Mouse (Mus musculus) lung, postnatal 0 days (tissue): ENCODE results near the gene Yipf2. TPM values are rescaled to one million over a fixed set of nuclear protein-coding genes. Genes with fewer than 3 reads are reported as not detected.

Experiments
- ATAC-seq: fragments of 200-750 bp; cut with Nextera tagmentation; 2 replicates; pipeline ENCODE4 v1.8.0; 2017; ENCODE audit warnings: moderate library complexity
- DNase-seq: peaks from one replicate; pipeline ENCODE4 v3.0.0-alpha.2; 2016; ENCODE audit warnings: low spot score
- H3K27ac ChIP-seq: fragments of 300-500 bp; sonication (generic); 2 replicates; pipeline ENCODE4 v1.5.1; 2014; ENCODE audit warnings: antibody characterized with exemption, mild to moderate bottlenecking, low read length, mixed read lengths
- H3K27me3 ChIP-seq: fragments of 300-500 bp; sonication (generic); replicated peaks from 2 replicates; pipeline ENCODE4 v1.6.1; 2014; ENCODE audit warnings: low read length, mixed read lengths; ENCODE audit not compliant: insufficient read depth
- H3K36me3 ChIP-seq: fragments of 300-500 bp; sonication (generic); 2 replicates; pipeline ENCODE4 v1.6.1; 2014; ENCODE audit warnings: low read length, mixed read lengths; ENCODE audit not compliant: insufficient read depth
- H3K4me1 ChIP-seq: fragments of 300-500 bp; sonication (generic); 2 replicates; pipeline ENCODE4 v1.6.1; 2014; ENCODE audit warnings: antibody characterized with exemption, low read depth, low read length, mixed read lengths; ENCODE audit not compliant: insufficient read depth
- H3K4me2 ChIP-seq: fragments of 300-500 bp; sonication (generic); replicated peaks from 2 replicates; pipeline ENCODE4 v1.6.1; 2014; ENCODE audit warnings: low read depth, mild to moderate bottlenecking, low read length, moderate library complexity, mixed read lengths
- H3K4me3 ChIP-seq: fragments of 300-500 bp; sonication (generic); 2 replicates; pipeline ENCODE4 v1.5.1; 2014; ENCODE audit warnings: low read depth, low read length
- H3K9ac ChIP-seq: fragments of 300-500 bp; sonication (generic); replicated peaks from 2 replicates; pipeline ENCODE4 v1.6.1; 2014; ENCODE audit warnings: low read depth, mild to moderate bottlenecking
- H3K9me3 ChIP-seq: fragments of 300-500 bp; sonication (generic); 2 replicates; pipeline ENCODE4 v1.6.1; 2016; ENCODE audit warnings: low read length, mixed read lengths
- CTCF ChIP-seq: IDR thresholded peaks from 2 replicates; pipeline ENCODE4 v1.5.1; 2016; ENCODE audit warnings: antibody characterized with exemption, mild to moderate bottlenecking
- EP300 ChIP-seq: IDR thresholded peaks from 2 replicates; pipeline ENCODE4 v1.6.1; 2016; ENCODE audit warnings: antibody characterized with exemption, mild to moderate bottlenecking, control low read depth
- WGBS: fragments of 180-500 bp; shearing (Covaris S2); extraction: QIAGEN DNeasy Blood & Tissue Kit; methylation state at CpG from one replicate; pipeline ENCODE4 v1.1.7; 2014; 5-methylcytosine and 5-hydroxymethylcytosine counted together
- polyA plus RNA-seq: library from polyadenylated mRNA; unstranded; fragments of >200 nt; fragmentation: Nextera tagmentation; extraction: Ambion mirVana; gene quantifications from 2 replicates; pipeline ENCODE4 v1.2.1, GENCODE M21; 2015

Gene Yipf2
- polyA plus RNA-seq = 28.3 and 30.3 TPM in 2 replicates

DNA sequence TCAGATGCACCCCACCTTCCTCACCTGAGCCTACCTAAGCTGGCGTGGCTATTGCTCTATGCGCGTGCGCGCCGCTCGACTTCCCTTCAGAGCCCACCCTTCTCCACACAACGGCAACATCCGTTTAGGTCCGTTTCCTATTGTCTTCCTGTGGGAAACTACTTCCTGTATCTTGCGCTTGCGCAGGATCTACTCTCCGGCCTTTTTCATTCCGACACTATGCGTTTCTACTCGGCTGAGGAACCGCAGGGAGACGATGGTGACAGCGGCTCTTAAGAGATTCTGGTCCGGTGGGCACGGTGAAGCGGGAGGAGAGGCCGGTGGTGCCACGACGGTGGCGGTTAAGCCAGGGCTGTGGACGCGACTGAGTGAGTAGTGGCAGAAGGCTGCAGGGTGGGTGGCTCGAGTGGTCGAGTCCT lies at the start of gene Yipf2, which contains the start of gene Timm29:
Yipf2 (minus strand) TSS at position 126 of the 419 bp plus-strand sequence.
Timm29 (plus strand) TSS at position 20 of the 419 bp plus-strand sequence.
- H3K27ac ChIP-seq = peak within 1 kb of the TSS; percentile 84
- peak within 1 kb of the TSS; percentile 87 for H3K4me2 ChIP-seq
- DNase-seq = peak; percentile 98
- H3K36me3 ChIP-seq = peaks cover 6% of the 10 kb centered on the region
- peak within 1 kb of the TSS; percentile 79 for H3K9ac ChIP-seq
- H3K4me3 ChIP-seq = peak within 1 kb of the TSS; percentile 84
- no peak for TF ChIP-seq CTCF
- no peak for TF ChIP-seq EP300
- H3K9me3 ChIP-seq = no peaks in the 10 kb centered on the region
- 1% methylated on average over 30 of the region's 30 CpGs for WGBS
- ATAC-seq = peak; percentile 93
- no peaks in the 10 kb centered on the region for H3K27me3 ChIP-seq
- 0 out of 2 replicates have a peak, but pooled peaks cover 6% of the 10 kb centered on the region for H3K4me1 ChIP-seq

DNA sequence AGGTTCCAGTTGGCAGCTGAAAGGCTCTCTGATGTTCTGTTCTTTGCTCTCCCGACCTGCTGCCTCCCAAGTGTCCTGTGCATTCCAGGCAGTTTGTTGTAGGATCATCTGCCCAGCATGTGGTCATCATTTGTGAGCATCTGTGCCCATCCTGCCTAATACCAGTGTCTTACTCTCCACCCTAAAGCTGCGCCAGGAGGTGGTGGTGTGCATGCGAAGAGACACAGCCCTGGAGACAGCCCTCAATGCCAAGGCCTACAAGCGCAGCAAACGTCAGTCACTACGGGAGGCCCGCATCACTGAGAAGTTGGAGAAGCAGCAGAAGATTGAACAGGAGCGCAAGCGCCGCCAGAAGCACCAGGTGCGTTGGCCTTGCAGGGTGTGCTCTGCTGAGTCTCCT lies 46.4 kb upstream of the Yipf2 start:
- H3K4me1 ChIP-seq = no peaks in the 10 kb centered on the region
- WGBS = 96% methylated on average over 11 of the region's 11 CpGs
- ATAC-seq (no peak), DNase-seq (no peak)
- H3K9ac ChIP-seq = no peak overlapping the region
- H3K27ac ChIP-seq = no peak overlapping the region
- no peaks in the 10 kb centered on the region for H3K27me3 ChIP-seq
- H3K4me3 ChIP-seq = no peak overlapping the region
- no peak overlapping the region for H3K4me2 ChIP-seq
- TF ChIP-seq CTCF (no peak), EP300 (no peak)
- no peaks in the 10 kb centered on the region for H3K9me3 ChIP-seq
- peaks cover 67% of the 10 kb centered on the region for H3K36me3 ChIP-seq

DNA sequence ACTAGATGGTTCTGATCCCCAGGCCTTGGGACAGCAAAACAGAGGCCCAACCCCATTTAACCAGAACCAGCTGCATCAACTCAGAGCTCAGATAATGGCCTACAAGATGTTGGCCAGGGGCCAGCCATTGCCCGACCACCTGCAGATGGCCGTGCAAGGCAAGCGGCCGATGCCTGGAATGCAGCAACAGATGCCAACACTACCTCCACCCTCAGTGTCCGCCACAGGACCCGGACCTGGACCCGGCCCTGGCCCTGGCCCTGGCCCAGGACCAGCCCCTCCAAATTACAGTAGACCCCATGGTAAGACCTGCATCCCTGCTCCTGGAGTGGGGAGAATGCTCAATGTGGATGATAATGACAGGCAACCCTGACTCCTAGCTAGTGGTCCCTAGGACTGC lies 43.0 kb upstream of the Yipf2 start:
- Histone ChIP-seq H3K9ac (no peak overlapping the region), H3K9me3 (no peaks in the 10 kb centered on the region), H3K27me3 (no peaks in the 10 kb centered on the region), H3K36me3 (peaks cover 45% of the 10 kb centered on the region), H3K4me2 (no peak overlapping the region), H3K4me3 (no peak overlapping the region), H3K27ac (no peak overlapping the region), H3K4me1 (no peaks in the 10 kb centered on the region)
- ATAC-seq (no peak), DNase-seq (no peak)
- 56% methylated on average over 7 of the region's 7 CpGs for WGBS
- no peak for TF ChIP-seq EP300
- no peak for TF ChIP-seq CTCF

DNA sequence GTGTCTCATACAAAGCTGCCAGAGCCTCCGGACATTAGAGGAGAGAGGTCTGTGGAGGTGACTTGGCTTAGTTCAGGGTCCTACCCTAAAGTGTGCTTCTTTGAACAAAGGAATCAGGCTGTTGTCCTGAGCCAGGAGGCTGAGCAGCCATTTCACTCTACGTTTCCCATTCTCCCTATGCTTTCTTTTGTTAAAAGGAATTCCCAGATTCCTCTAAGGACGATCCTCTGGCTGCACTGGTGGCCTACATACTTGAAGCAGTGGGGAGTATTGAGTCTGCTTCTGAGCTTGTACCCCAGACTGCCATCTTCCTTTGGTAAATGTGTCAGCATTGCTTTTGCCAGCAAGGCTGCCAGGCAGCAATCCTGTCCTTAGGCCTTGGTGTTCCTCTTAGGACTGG lies 40.5 kb upstream of the Yipf2 start:
- ATAC-seq (no peak), DNase-seq (no peak)
- Histone ChIP-seq H3K9ac (no peak overlapping the region), H3K4me1 (no peaks in the 10 kb centered on the region), H3K36me3 (peaks cover 22% of the 10 kb centered on the region; the same call in 1 of the 2 replicates), H3K27me3 (no peaks in the 10 kb centered on the region), H3K27ac (no peak overlapping the region), H3K9me3 (no peaks in the 10 kb centered on the region), H3K4me3 (no peak overlapping the region), H3K4me2 (no peak overlapping the region)
- TF ChIP-seq CTCF (no peak), EP300 (no peak)
- WGBS = 88% methylated on average over 3 of the region's 3 CpGs

DNA sequence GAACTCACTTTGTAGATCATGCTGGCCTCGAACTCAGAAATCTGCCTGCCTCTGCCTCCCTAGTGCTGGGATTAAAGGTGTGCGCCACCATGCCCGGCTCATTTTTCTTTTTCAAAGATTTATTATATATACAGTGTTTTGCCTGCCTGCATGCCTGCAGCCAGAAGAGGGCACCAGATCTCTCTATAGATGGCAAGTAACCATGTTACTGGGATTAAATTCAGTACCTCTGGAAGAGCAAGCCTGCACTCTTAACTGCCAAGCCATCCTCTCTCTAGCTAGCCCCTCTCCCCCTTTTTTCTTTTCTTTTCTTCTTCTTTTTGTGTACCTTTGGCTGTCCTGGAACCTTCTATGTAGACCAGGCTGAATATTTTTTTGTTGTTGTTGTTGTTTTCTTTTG lies 38.0 kb upstream of the Yipf2 start:
- Histone ChIP-seq H3K4me3 (no peak overlapping the region), H3K27ac (no peak overlapping the region), H3K27me3 (no peaks in the 10 kb centered on the region), H3K4me1 (no peaks in the 10 kb centered on the region), H3K36me3 (peaks cover 7% of the 10 kb centered on the region; the same call in 1 of the 2 replicates), H3K9ac (no peak overlapping the region), H3K9me3 (no peaks in the 10 kb centered on the region), H3K4me2 (no peak overlapping the region)
- WGBS = 74% methylated on average over 3 of the region's 3 CpGs
- TF ChIP-seq EP300 (no peak), CTCF (peak; percentile 72)
- DNase-seq (peak; percentile 78), ATAC-seq (no peak; the same call in 1 of the 2 replicates)

DNA sequence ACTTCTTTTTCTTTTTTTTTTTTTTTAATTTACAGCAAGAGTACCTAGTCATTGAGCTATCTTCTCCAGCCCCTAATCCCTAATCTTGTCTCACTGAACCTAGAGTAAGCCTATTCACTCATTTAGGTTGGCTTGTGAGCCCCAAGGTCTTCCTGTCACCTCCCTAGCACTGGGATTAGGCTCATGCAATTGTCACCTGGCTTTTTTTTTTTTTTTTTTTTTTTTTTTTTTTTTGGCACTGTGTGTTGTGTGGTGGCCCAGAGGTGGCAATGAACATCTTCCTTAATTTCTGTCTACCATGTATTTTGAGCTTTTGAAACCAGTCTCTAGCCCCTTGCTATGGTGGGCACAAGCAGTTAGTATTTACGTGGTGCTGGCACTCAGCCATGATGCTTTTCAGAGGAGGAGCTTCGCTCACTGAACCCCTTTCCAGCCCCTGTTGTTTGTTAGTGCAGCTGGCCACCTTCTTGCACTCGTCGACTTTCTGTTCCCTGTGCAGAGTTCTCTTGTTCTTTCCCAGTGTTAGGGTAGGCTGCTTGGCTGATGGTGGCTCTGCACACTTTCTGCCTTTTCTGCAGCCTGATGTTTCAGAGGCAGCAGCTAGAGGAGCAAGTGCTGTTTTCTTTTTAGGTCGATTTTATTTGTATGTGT lies 34.6 kb upstream of the Yipf2 start:
- DNase-seq (no peak), ATAC-seq (no peak)
- Histone ChIP-seq H3K27ac (no peak overlapping the region), H3K27me3 (no peaks in the 10 kb centered on the region), H3K36me3 (no peaks in the 10 kb centered on the region), H3K4me1 (no peaks in the 10 kb centered on the region), H3K9ac (no peak overlapping the region), H3K4me2 (no peak overlapping the region), H3K4me3 (no peak overlapping the region), H3K9me3 (no peaks in the 10 kb centered on the region)
- 70% methylated on average over 5 of the region's 5 CpGs for WGBS
- TF ChIP-seq CTCF = no peak
- no peak for TF ChIP-seq EP300
